11 mouse cellular contexts compared by ENCODE assay signal in genomic region chr14:48665816-48666661, GRCm38 (mm10). TPM values are rescaled to one million over a fixed set of nuclear protein-coding genes. Genes with fewer than 3 reads are reported as not detected.
DNase-seq lines count a peak whose midpoint lies in the region; ATAC-seq and TF ChIP-seq lines count a peak whose summit lies in the region.
"Had no signal": no experiment of that assay in that cellular context is flagged by ENCODE, and none has a peak within 500 bp of the region (broad histone marks: within the 10 kb centered on the region; RNA-seq: fewer than 3 reads in every experiment).

No protein-coding gene starts in this region.

- no peak for TF ChIP-seq CTCF in brain, embryonic 14.5 days (IDR thresholded peaks at IDR 0.05; ENCODE audit: borderline replicate concordance, extremely low read depth, insufficient read depth, insufficient read length)

- peak overlapping the region; percentile 1; the same call in 1 of the 2 replicates for H3K27ac ChIP-seq in forebrain, embryonic 14.5 days (ENCODE audit: low read depth, low read length)
- H3K27ac ChIP-seq in midbrain, embryonic 10.5 days (replicated peaks) = peak overlapping the region; percentile 100

- H3K9me3 ChIP-seq in forebrain, embryonic 14.5 days (replicated peaks; ENCODE audit: control insufficient read depth, low read length) = no peaks in the 10 kb centered on the region
- no peaks in the 10 kb centered on the region for H3K9me3 ChIP-seq in midbrain, embryonic 10.5 days (replicated peaks)

- peaks cover 12% of the 10 kb centered on the region; the same call in 1 of the 2 replicates for H3K4me1 ChIP-seq in forebrain, embryonic 14.5 days (ENCODE audit: control insufficient read depth, insufficient read depth, low read length)
- peaks cover 46% of the 10 kb centered on the region for H3K4me1 ChIP-seq in midbrain, embryonic 10.5 days

- no peak for ATAC-seq in forebrain, embryonic 14.5 days
- no peak for ATAC-seq in erythroid progenitor cell, adult 5-6 weeks (replicated peaks; ENCODE audit: low FRiP score, poor library complexity, severe bottlenecking)

- peak overlapping the region; percentile 30 for H3K4me3 ChIP-seq in forebrain, embryonic 14.5 days (ENCODE audit: low read depth, low read length)
- peak overlapping the region; percentile 97 for H3K4me3 ChIP-seq in midbrain, embryonic 10.5 days

- H3K9ac ChIP-seq in forebrain, embryonic 14.5 days (ENCODE audit: low read length) = peak overlapping the region; percentile 59

- H3K4me2 ChIP-seq in forebrain, embryonic 14.5 days (ENCODE audit: low read length) = peak overlapping the region; percentile 49

- peak; percentile 10 for DNase-seq in gastrocnemius, postnatal 10 days
- DNase-seq in gastrocnemius, adult 8-10 months (ENCODE audit: low spot score in 2 of 2) = no peak
- DNase-seq in brain, embryonic 14.5 days (ENCODE audit: low read depth) = peak; percentile 67
- DNase-seq in forebrain, embryonic 14.5 days (ENCODE audit: low spot score) = no peak
- peak; percentile 66 for DNase-seq in midbrain, embryonic 10.5 days (ENCODE audit: low spot score)
- no peak for DNase-seq in left cerebral cortex, adult 8-10 months (ENCODE audit: low spot score in 2 of 2)
- no peak for DNase-seq in frontal cortex, adult 2 months (ENCODE audit: extremely low spot score in 1 of 2, low spot score in 1 of 2)
- DNase-seq: adrenal gland, postnatal 25 days; B cell, adult 2 months had no signal

- no peak for TF ChIP-seq POLR2A in brain, embryonic 14.5 days (IDR thresholded peaks at IDR 0.05; ENCODE audit: borderline replicate concordance, extremely low read depth, insufficient read depth, insufficient read length, poor library complexity, severe bottlenecking)

- H3K27me3 ChIP-seq in forebrain, embryonic 14.5 days (replicated peaks; ENCODE audit: control insufficient read depth, insufficient read depth, low read length) = peaks cover 48% of the 10 kb centered on the region
- peaks cover 72% of the 10 kb centered on the region for H3K27me3 ChIP-seq in midbrain, embryonic 10.5 days (ENCODE audit: low read depth, poor library complexity, severe bottlenecking)

- H3K36me3 ChIP-seq in forebrain, embryonic 14.5 days (ENCODE audit: control insufficient read depth, insufficient read depth, low read length) = no peaks in the 10 kb centered on the region
- peaks cover 38% of the 10 kb centered on the region for H3K36me3 ChIP-seq in midbrain, embryonic 10.5 days

- WGBS in forebrain, embryonic 14.5 days = under 1% methylated on average over 52 of the region's 52 CpGs
- under 1% methylated on average over 52 of the region's 52 CpGs for WGBS in midbrain, embryonic 10.5 days

RNA-seq across cellular contexts. Expression of gene Otx2, which starts 7.6 kb away (rescaled TPM):
- not detected for total RNA-seq in gastrocnemius, postnatal 10 days (2021)
- total RNA-seq in gastrocnemius, adult 8-10 months (2022) = not detected
- polyA plus RNA-seq in brain, embryonic 14.5 days (2012; rRNA removed) = 44.7 and 65.6 TPM in 2 replicates
- polyA plus RNA-seq in forebrain, embryonic 14.5 days (2014; fragmentation: Nextera tagmentation; extraction: Ambion mirVana) = 18.1 and 19.0 TPM in 2 replicates
- polyA plus RNA-seq in midbrain, embryonic 10.5 days (2016; fragmentation: Nextera tagmentation; extraction: Ambion mirVana) = 149 and 169 TPM in 2 replicates
- total RNA-seq in erythroid progenitor cell, adult 5-6 weeks (2015; ENCODE audit: low replicate concordance) = not detected in 2 replicates
- total RNA-seq in erythroid progenitor cell, adult 5-6 weeks (2017; ENCODE audit: low replicate concordance) = not detected in 2 replicates
- 1 to 10 TPM in 3 of 4 experiments, under 1 TPM in 1; 0.50 to 3.8 (median 1.9) TPM for total RNA-seq in left cerebral cortex, adult 8-10 months (2022)
- 0.38 and 0.52 TPM in 2 replicates for polyA plus RNA-seq in frontal cortex, adult 2 months (2012; rRNA removed)
- total RNA-seq: adrenal gland, postnatal 25 days had no signal
- polyA plus RNA-seq: stomach, embryonic 16.5 days had no signal

Comparison
In these comparisons a context has a peak if more than half of its experiments do, and no peak if none do; other contexts are left out.
1. DNase-seq: peak in gastrocnemius, postnatal 10 days (single experiment), brain, embryonic 14.5 days (single experiment) and midbrain, embryonic 10.5 days (single experiment); none in gastrocnemius, adult 8-10 months (0 of 2), forebrain, embryonic 14.5 days (single experiment), left cerebral cortex, adult 8-10 months (0 of 2) and frontal cortex, adult 2 months (0 of 2).